Mouse (Mus musculus) lung, embryonic 16.5 days (tissue): Measurements from ENCODE around the gene Skida1. TPM values are rescaled to one million over a fixed set of nuclear protein-coding genes. Genes with fewer than 3 reads are reported as not detected.
A peak's percentile ranks its signal among the peaks of the same experiment; 100 is the strongest.
"Not testable (repeated sequence)": the region's sequence is repeated elsewhere in the genome, so short reads cannot be mapped to it uniquely, and the experiment has no call there.

Experiments used
- ATAC-seq: fragments of 200-750 bp; cut with Nextera tagmentation; 2 replicates; pipeline ENCODE4 v1.8.0; 2017; ENCODE audit warnings: low read depth, mild to moderate bottlenecking, moderate library complexity
- H3K27ac ChIP-seq: fragments of 300-500 bp; sonication (generic); 2 replicates; pipeline ENCODE4 v1.5.1; 2014; ENCODE audit warnings: mild to moderate bottlenecking, control low read depth, low read length
- H3K27me3 ChIP-seq: fragments of 300-500 bp; sonication (generic); 2 replicates; pipeline ENCODE4 v1.6.1; 2014; ENCODE audit warnings: low read depth, low read length, mixed read lengths; ENCODE audit not compliant: control insufficient read depth, insufficient read depth
- H3K36me3 ChIP-seq: fragments of 300-500 bp; sonication (generic); 2 replicates; pipeline ENCODE4 v1.6.1; 2014; ENCODE audit warnings: low read length; ENCODE audit not compliant: control insufficient read depth, insufficient read depth
- H3K4me1 ChIP-seq: fragments of 300-500 bp; sonication (generic); replicated peaks from 2 replicates; pipeline ENCODE4 v1.6.1; 2014; ENCODE audit warnings: low read length, mixed read lengths; ENCODE audit not compliant: control insufficient read depth, insufficient read depth
- H3K4me2 ChIP-seq: fragments of 300-500 bp; sonication (generic); 2 replicates; pipeline ENCODE4 v1.6.1; 2014; ENCODE audit warnings: low read depth, low read length, control low read depth
- H3K4me3 ChIP-seq: fragments of 300-500 bp; sonication (generic); 2 replicates; pipeline ENCODE4 v1.5.1; 2014; ENCODE audit warnings: mild to moderate bottlenecking, low read length, control low read depth
- H3K9ac ChIP-seq: fragments of 300-500 bp; sonication (generic); 2 replicates; pipeline ENCODE4 v1.6.1; 2014; ENCODE audit warnings: low read length, control low read depth
- H3K9me3 ChIP-seq: fragments of 300-500 bp; sonication (generic); 2 replicates; pipeline ENCODE4 v1.6.1; 2016; ENCODE audit warnings: low read length; ENCODE audit not compliant: control insufficient read depth
- WGBS: fragments of 180-500 bp; shearing (Covaris S2); extraction: QIAGEN DNeasy Blood & Tissue Kit; methylation state at CpG from one replicate; pipeline ENCODE4 v1.1.7; 2014; 5-methylcytosine and 5-hydroxymethylcytosine counted together
- polyA plus RNA-seq: library from polyadenylated mRNA; unstranded; fragments of >200 nt; fragmentation: Nextera tagmentation; extraction: Ambion mirVana; gene quantifications from 2 replicates; pipeline ENCODE4 v1.2.1, GENCODE M21; 2015

Skida1 gene
- polyA plus RNA-seq = 5.1 and 5.5 TPM in 2 replicates

- H3K9me3 ChIP-seq = no peaks in the 10 kb centered on the region
- ATAC-seq = peak; percentile 44
- H3K27me3 ChIP-seq = no peaks in the 10 kb centered on the region
- peak within 1 kb of the TSS; percentile 74 for H3K4me2 ChIP-seq
- WGBS = under 1% methylated on average over 17 of the region's 17 CpGs
- no peaks in the 10 kb centered on the region for H3K36me3 ChIP-seq
- peak within 1 kb of the TSS; percentile 96 for H3K9ac ChIP-seq
- peaks cover 23% of the 10 kb centered on the region for H3K4me1 ChIP-seq
- peak within 1 kb of the TSS; percentile 99 for H3K27ac ChIP-seq
- H3K4me3 ChIP-seq = peak within 1 kb of the TSS; percentile 88
Measured at GRCm38 (mm10) chr2:18048453-18049075, at the start of gene Skida1. Skida1 (minus strand) TSS chr2:18049051.

GRCm38 (mm10) chr2:18095804-18096203, 47.0 kb upstream of the Skida1 start:
- H3K4me1 ChIP-seq = no peaks in the 10 kb centered on the region
- peaks cover 22% of the 10 kb centered on the region for H3K36me3 ChIP-seq
- no peak overlapping the region for H3K4me2 ChIP-seq
- 45% methylated on average over 2 of the region's 2 CpGs for WGBS
- no peak overlapping the region for H3K27ac ChIP-seq
- ATAC-seq = no peak
- no peaks in the 10 kb centered on the region; the same call in 1 of the 2 replicates for H3K9me3 ChIP-seq
- H3K4me3 ChIP-seq = no peak overlapping the region
- no peaks in the 10 kb centered on the region for H3K27me3 ChIP-seq
- H3K9ac ChIP-seq = no peak overlapping the region

- no peak for ATAC-seq
- Histone ChIP-seq H3K4me1 (no peaks in the 10 kb centered on the region), H3K9ac (no peak overlapping the region), H3K27ac (no peak overlapping the region), H3K4me2 (no peak overlapping the region), H3K36me3 (peaks cover 21% of the 10 kb centered on the region), H3K4me3 (no peak overlapping the region), H3K27me3 (no peaks in the 10 kb centered on the region), H3K9me3 (no peaks in the 10 kb centered on the region)
Measured at GRCm38 (mm10) chr2:18094319-18094718, 45.5 kb upstream of the Skida1 start.

- 100% methylated on average over 1 of the region's 1 CpGs for WGBS
- H3K27ac ChIP-seq = no peak overlapping the region
- no peak overlapping the region for H3K9ac ChIP-seq
- no peaks in the 10 kb centered on the region for H3K9me3 ChIP-seq
- no peak overlapping the region for H3K4me2 ChIP-seq
- H3K4me3 ChIP-seq = no peak overlapping the region
- H3K4me1 ChIP-seq = no peaks in the 10 kb centered on the region
- ATAC-seq = no peak
- peaks cover 21% of the 10 kb centered on the region for H3K36me3 ChIP-seq
- H3K27me3 ChIP-seq = no peaks in the 10 kb centered on the region
Measured at GRCm38 (mm10) chr2:18093858-18094257, 45.0 kb upstream of the Skida1 start.

GRCm38 (mm10) chr2:18087695-18088094, 38.8 kb upstream of the Skida1 start:
- H3K36me3 ChIP-seq = peaks cover 26% of the 10 kb centered on the region
- not testable (repeated sequence) for H3K9ac ChIP-seq, H3K27me3 ChIP-seq, H3K9me3 ChIP-seq, H3K27ac ChIP-seq, H3K4me3 ChIP-seq, ATAC-seq, H3K4me1 ChIP-seq, H3K4me2 ChIP-seq
- WGBS = 83% methylated on average over 3 of the region's 3 CpGs

GRCm38 (mm10) chr2:18080182-18080860, 31.5 kb upstream of the Skida1 start:
- 80% methylated on average over 2 of the region's 2 CpGs for WGBS
- Histone ChIP-seq H3K4me3 (no peak overlapping the region), H3K9ac (no peak overlapping the region), H3K4me2 (no peak overlapping the region), H3K27me3 (no peaks in the 10 kb centered on the region), H3K4me1 (no peaks in the 10 kb centered on the region), H3K27ac (no peak overlapping the region), H3K36me3 (peaks cover 20% of the 10 kb centered on the region), H3K9me3 (no peaks in the 10 kb centered on the region)
- no peak for ATAC-seq

- Histone ChIP-seq H3K4me3 (no peak overlapping the region), H3K4me1 (no peaks in the 10 kb centered on the region), H3K27me3 (no peaks in the 10 kb centered on the region), H3K36me3 (peaks cover 20% of the 10 kb centered on the region), H3K9me3 (no peaks in the 10 kb centered on the region), H3K27ac (no peak overlapping the region), H3K4me2 (no peak overlapping the region), H3K9ac (no peak overlapping the region)
- WGBS = 87% methylated on average over 2 of the region's 2 CpGs
- no peak for ATAC-seq
Measured at GRCm38 (mm10) chr2:18071947-18072346, 23.1 kb upstream of the Skida1 start.

GRCm38 (mm10) chr2:18068071-18068796, 19.4 kb upstream of the Skida1 start:
- Histone ChIP-seq H3K27me3 (no peaks in the 10 kb centered on the region), H3K36me3 (peaks cover 11% of the 10 kb centered on the region), H3K4me1 (peaks cover 11% of the 10 kb centered on the region), H3K4me3 (no peak overlapping the region), H3K9me3 (no peaks in the 10 kb centered on the region), H3K9ac (no peak overlapping the region), H3K27ac (no peak overlapping the region), H3K4me2 (no peak overlapping the region)
- no peak for ATAC-seq
- WGBS = 89% methylated on average over 4 of the region's 4 CpGs

- Histone ChIP-seq H3K36me3 (peaks cover 6% of the 10 kb centered on the region), H3K4me2 (peak overlapping the region; percentile 86), H3K9me3 (no peaks in the 10 kb centered on the region), H3K4me3 (no peak overlapping the region), H3K27me3 (no peaks in the 10 kb centered on the region), H3K4me1 (peaks cover 11% of the 10 kb centered on the region), H3K27ac (0 out of 2 replicates have a peak overlapping the region, but pooled peaks have one; percentile 13), H3K9ac (no peak overlapping the region)
- ATAC-seq = no peak
Measured at GRCm38 (mm10) chr2:18066436-18066835, 17.6 kb upstream of the Skida1 start.
